Mouse (Mus musculus) lung, adult 2 months (tissue): ENCODE data around the gene Cdh20.

Experiments
- CTCF ChIP-seq: fragments of 200-500 bp; IDR thresholded peaks from 2 replicates; pipeline ENCODE4 v1.5.1; 2011; ENCODE audit warnings: mild to moderate bottlenecking, low read length, control low read depth; ENCODE audit not compliant: insufficient read depth
- POLR2A ChIP-seq: fragments of 200-500 bp; IDR thresholded peaks from 2 replicates; pipeline ENCODE4 v1.6.1; 2011; ENCODE audit warnings: low read depth, mild to moderate bottlenecking, control low read depth, low read length, borderline replicate concordance; ENCODE audit errors: extremely low read depth

DNA sequence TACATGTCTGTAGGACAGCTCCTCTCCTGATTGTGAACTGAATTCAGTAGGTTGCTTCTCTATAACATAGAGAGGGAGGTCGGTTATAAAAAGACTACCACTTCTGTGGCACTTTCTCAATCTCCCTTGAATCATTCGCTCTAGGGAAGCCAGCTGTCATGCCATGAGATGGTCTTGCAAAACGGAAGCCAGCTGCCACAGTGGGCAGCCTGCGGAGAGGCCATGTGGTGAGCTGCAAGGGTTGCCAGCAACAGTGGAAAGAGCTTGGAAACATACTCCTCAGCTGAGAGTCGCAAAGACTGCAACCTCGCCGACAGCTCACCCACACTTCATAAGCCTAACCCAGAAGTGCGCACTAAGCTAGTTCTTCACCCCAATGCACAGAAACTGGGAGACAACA lies 13.8 kb upstream of the Cdh20 start:
- TF ChIP-seq CTCF (no peak), POLR2A (no peak)
